30 mouse cellular contexts compared by ENCODE assay signal in the genomic region with DNA sequence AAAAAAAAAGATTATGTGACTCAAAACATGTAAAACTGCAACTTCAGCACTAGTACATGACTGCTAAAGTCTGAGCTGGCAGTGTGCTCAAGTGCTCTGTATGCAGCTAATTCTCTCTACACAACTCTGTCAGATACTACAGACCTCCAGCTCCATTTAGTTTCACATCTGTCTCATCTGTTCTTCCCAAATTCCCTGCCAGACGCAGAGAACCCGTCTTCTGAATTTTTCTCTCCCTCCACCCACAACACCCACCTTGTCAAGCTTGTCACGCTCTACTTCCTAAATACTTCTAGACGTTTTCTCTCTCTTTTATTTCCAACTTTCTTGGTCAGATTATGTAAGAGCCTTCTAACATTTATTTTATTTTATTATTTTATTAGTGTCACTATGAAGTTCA. TPM values are rescaled to one million over a fixed set of nuclear protein-coding genes. Genes with fewer than 3 reads are reported as not detected.
DNase-seq lines count a peak whose midpoint lies in the region; ATAC-seq and TF ChIP-seq lines count a peak whose summit lies in the region.
"Had no signal": no experiment of that assay in that cellular context is flagged by ENCODE, and none has a peak within 500 bp of the region (broad histone marks: within the 10 kb centered on the region; RNA-seq: fewer than 3 reads in every experiment).

No protein-coding gene starts in this region.

- no peak overlapping the region for H3K4me3 ChIP-seq in intestine, postnatal 0 days (ENCODE audit: low read depth, low read length)
- H3K4me3 ChIP-seq: embryonic facial prominence, embryonic 13.5 days; embryonic facial prominence, embryonic 15.5 days; erythroblast, embryonic 14.5 days; forebrain, embryonic 10.5 days; forebrain, embryonic 12.5 days had no signal

- no peaks in the 10 kb centered on the region for H3K4me1 ChIP-seq in intestine, postnatal 0 days (replicated peaks; ENCODE audit: control insufficient read depth, insufficient read depth, low read length)
- H3K4me1 ChIP-seq: embryonic facial prominence, embryonic 15.5 days had no signal

- H3K27ac ChIP-seq in intestine, postnatal 0 days (ENCODE audit: low read depth, low read length), result no peak overlapping the region
- H3K27ac ChIP-seq: embryonic facial prominence, embryonic 13.5 days; embryonic facial prominence, embryonic 15.5 days; forebrain, embryonic 10.5 days; forebrain, embryonic 12.5 days had no signal

- no peak for TF ChIP-seq CTCF in intestine, postnatal 0 days (IDR thresholded peaks at IDR 0.05; ENCODE audit: low read depth)

- WGBS in intestine, postnatal 0 days, result 86% methylated on average over 4 of the region's 4 CpGs

- no peak for DNase-seq in frontal cortex, postnatal 10 days (ENCODE audit: low spot score in 2 of 2)
- peak; percentile 2 for DNase-seq in heart, adult 11 months
- no peak for DNase-seq in heart, adult 18-20 months
- DNase-seq in right cerebral cortex, adult 18-20 months, result peak; percentile 13
- no peak for DNase-seq in right cerebral cortex, postnatal 14 days
- DNase-seq: adrenal gland, adult 8-10 months; adrenal gland, postnatal 14 days; adrenal gland, postnatal 36 days; B cell, adult 2 months; cerebellum, adult 11 months; cerebellum, adult 18-20 months; cerebellum, adult 8-10 months; cerebellum, adult 9-11 months; cerebellum, postnatal 14 days; cerebellum, postnatal 36 days; embryo, embryonic 11 days had no signal

- no peak overlapping the region for H3K4me2 ChIP-seq in intestine, postnatal 0 days (replicated peaks; ENCODE audit: low read depth)
- H3K4me2 ChIP-seq: embryonic facial prominence, embryonic 13.5 days; embryonic facial prominence, embryonic 15.5 days; forebrain, embryonic 12.5 days had no signal

- H3K27me3 ChIP-seq in intestine, postnatal 0 days (replicated peaks; ENCODE audit: control insufficient read depth, insufficient read depth, low read length), result no peaks in the 10 kb centered on the region
- H3K27me3 ChIP-seq: CH12.LX; embryonic facial prominence, embryonic 13.5 days; embryonic facial prominence, embryonic 15.5 days; forebrain, embryonic 12.5 days; Patski had no signal

- no peak overlapping the region for H3K9ac ChIP-seq in intestine, postnatal 0 days (ENCODE audit: low read depth, low read length)
- H3K9ac ChIP-seq: embryonic facial prominence, embryonic 13.5 days; embryonic facial prominence, embryonic 15.5 days; forebrain, embryonic 12.5 days had no signal

- H3K9me3 ChIP-seq in intestine, postnatal 0 days (ENCODE audit: control insufficient read depth), result no peaks in the 10 kb centered on the region
- H3K9me3 ChIP-seq: embryonic facial prominence, embryonic 13.5 days; embryonic facial prominence, embryonic 15.5 days; forebrain, embryonic 10.5 days; forebrain, embryonic 12.5 days; G1E had no signal

- ATAC-seq in frontal cortex, adult (ENCODE audit: low TSS enrichment), result peak; percentile 64; the same call in 1 of the 2 replicates
- no peak for ATAC-seq in intestine, postnatal 0 days
- ATAC-seq: activated CD4-positive, CD25-positive, alpha-beta regulatory T cell, adult 4 months; CD4-positive, CD25-positive, alpha-beta regulatory T cell, adult 4 months; forebrain, embryonic 14.5 days; Patski had no signal

- H3K36me3 ChIP-seq in intestine, postnatal 0 days (ENCODE audit: control insufficient read depth, insufficient read depth), result peaks cover 6% of the 10 kb centered on the region; the same call in 1 of the 2 replicates
- H3K36me3 ChIP-seq: embryonic facial prominence, embryonic 13.5 days; forebrain, embryonic 12.5 days had no signal

RNA-seq across cellular contexts. Expression of a gene that starts 19.9 kb away (rescaled TPM):
- 10 to 100 TPM; 42.5 to 44.6 TPM for total RNA-seq in heart, adult 18-20 months (2021)
- 12.4 and 13.8 TPM in 2 replicates for polyA plus RNA-seq in intestine, postnatal 0 days (2015; fragmentation: Nextera tagmentation; extraction: Ambion mirVana)

RNA-seq across cellular contexts. Expression of a gene that starts 38.8 kb away (rescaled TPM):
- total RNA-seq in heart, adult 18-20 months (2021), result 10 to 100 TPM; 44.4 to 49.4 TPM
- 14.9 TPM in 2 replicates for polyA plus RNA-seq in intestine, postnatal 0 days (2015; fragmentation: Nextera tagmentation; extraction: Ambion mirVana)

RNA-seq across cellular contexts. Expression of a gene that starts 56.9 kb away (rescaled TPM):
- 10 to 100 TPM; 20.5 to 22.9 TPM for total RNA-seq in heart, adult 18-20 months (2021)
- polyA plus RNA-seq in intestine, postnatal 0 days (2015; fragmentation: Nextera tagmentation; extraction: Ambion mirVana), result 14.9 and 16.5 TPM in 2 replicates

RNA-seq across cellular contexts. Expression of a gene that starts 59.4 kb away (rescaled TPM):
- 10 to 100 TPM; 46.4 to 52.7 TPM for total RNA-seq in heart, adult 18-20 months (2021)
- polyA plus RNA-seq in intestine, postnatal 0 days (2015; fragmentation: Nextera tagmentation; extraction: Ambion mirVana), result 35.8 and 39.1 TPM in 2 replicates
- total RNA-seq: common myeloid progenitor, adult 5-6 weeks had no signal

Comparison
In these comparisons a context has a peak if more than half of its experiments do, and no peak if none do; other contexts are left out.
1. DNase-seq: peak in heart, adult 11 months (single experiment) and right cerebral cortex, adult 18-20 months (single experiment); none in frontal cortex, postnatal 10 days (0 of 2), heart, adult 18-20 months (0 of 2) and right cerebral cortex, postnatal 14 days (single experiment).